Mouse (Mus musculus) frontal cortex, postnatal 36 days (tissue): Measurements from ENCODE around the gene Synrg.

Source experiments
- DNase-seq, 2 experiments: peaks; one replicate each; pipeline ENCODE4 v3.0.0; 2022; ENCODE audit warnings: low spot score in 2 of 2

Synrg gene

DNA sequence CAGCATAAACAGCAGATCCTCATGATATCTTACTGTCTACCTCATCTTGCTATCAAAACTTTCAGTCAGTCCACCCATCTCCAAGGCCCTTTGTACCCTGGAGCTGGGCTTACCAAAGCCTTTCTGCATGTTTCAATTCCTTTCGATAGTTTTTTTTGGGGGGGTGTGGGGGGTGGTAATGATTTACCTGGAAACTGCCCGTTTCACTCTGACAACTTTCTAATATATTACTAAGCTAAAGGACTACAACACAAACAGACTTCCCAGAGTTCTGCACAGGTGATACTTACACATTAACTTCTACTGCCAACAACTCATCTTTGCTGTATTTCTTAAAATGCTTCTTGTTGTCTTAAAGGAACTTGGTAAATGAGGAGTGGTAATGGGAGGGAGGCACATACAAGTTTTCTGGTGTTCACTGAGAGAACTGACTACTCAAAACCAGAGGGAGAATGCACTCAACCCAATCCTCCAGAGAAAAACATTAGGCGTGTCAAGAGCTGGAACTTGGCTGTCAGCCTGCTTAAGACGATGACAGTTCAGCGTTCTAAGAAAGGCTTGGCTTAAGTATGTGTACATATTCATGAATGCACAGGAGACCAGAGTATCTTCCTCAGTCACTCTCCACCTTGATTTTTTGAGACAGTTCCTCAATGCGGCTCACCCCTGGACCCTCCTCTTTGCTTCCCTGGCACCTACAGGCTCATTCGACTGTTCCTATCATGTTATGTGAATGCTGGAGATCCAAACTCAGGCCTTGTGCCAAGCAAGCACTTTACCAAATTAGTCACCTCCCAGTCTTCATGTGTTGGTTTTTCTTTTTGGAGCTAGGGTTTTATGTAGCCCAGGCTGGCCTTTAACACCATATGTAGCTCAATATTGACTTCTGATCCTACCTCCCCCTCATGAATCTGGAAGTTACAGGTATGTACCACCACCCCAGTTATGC, 109.9 kb downstream of the Synrg start:
- DNase-seq: peak in 1 of 2 experiments; percentile 65

GRCm38 (mm10) chr11:84077008-84077407, 112.8 kb downstream of the Synrg start:
- no peak for DNase-seq

DNA sequence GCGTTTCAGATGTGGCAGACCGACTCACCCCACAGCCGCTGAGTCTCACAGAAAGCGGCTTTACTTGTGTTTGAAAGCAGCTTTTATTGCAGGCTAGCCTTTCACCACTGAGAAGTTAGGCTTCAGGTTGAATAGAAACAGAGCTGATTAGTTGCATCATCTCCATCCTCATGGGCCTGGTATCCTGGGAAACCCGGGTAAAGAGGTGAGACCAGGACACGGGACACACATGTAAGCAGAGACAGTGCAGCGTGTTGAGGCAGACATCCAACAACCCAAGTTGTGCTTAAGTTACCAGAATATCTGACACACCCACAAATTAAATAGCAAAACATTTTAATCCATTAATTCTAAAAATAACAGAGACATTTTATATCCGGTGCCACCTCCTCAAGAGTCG, 114.4 kb downstream of the Synrg start:
- DNase-seq: no peak

- DNase-seq: no peak
Observed at GRCm38 (mm10) chr11:84079361-84079760, 115.1 kb downstream of the Synrg start.

GRCm38 (mm10) chr11:84079887-84080286, 115.7 kb downstream of the Synrg start:
- DNase-seq: no peak

- DNase-seq: no peak
Observed at GRCm38 (mm10) chr11:84080327-84080726, 116.1 kb downstream of the Synrg start.

- DNase-seq: no peak
Observed at GRCm38 (mm10) chr11:84081901-84082300, 117.7 kb downstream of the Synrg start.

DNA sequence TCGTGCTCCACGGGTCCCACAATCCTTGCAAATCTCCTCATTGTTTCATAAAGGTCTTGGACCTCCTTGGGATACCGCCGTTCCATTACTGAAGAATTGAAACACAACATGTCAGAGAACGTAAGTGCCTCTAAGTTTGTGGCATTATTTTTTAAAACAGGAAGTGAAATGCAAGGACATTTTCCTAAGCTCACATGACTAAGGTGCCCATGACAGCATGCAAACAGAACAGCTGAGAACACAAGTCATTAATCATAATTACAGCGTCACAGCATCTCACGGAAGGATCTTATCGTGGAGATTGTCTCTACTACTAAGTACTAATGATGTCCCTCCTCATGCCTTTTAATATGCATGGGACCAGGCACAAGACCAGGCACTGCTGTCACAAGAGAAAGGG, 126.3 kb downstream of the Synrg start:
- no peak for DNase-seq
